Mouse (Mus musculus) myocyte (in vitro differentiated cells): Measurements from ENCODE around the gene Tmem95.

ENCODE experiments used
- E2F4 ChIP-seq: IDR thresholded peaks from one replicate; pipeline ENCODE4 v1.6.1; 2011; ENCODE audit warnings: mild to moderate bottlenecking, control low read depth, moderate library complexity; ENCODE audit not compliant: insufficient read depth
- POLR2A ChIP-seq: IDR thresholded peaks from one replicate; pipeline ENCODE4 v1.6.1; 2011; ENCODE audit warnings: low read depth, mild to moderate bottlenecking, control low read depth, moderate library complexity; ENCODE audit not compliant: insufficient read length
- POLR2AphosphoS2 ChIP-seq: IDR thresholded peaks from one replicate; pipeline ENCODE4 v1.6.1; 2011; ENCODE audit warnings: low read depth, control low read depth; ENCODE audit not compliant: insufficient read length
- USF1 ChIP-seq: IDR thresholded peaks from one replicate; pipeline ENCODE4 v1.6.1; 2011; ENCODE audit warnings: low read depth, mild to moderate bottlenecking, control low read depth, moderate library complexity

GRCm38 (mm10) chr11:69878952-69879351 lies 1.1 kb upstream of the Tmem95 start:
- TF ChIP-seq E2F4 (no peak), USF1 (no peak), POLR2A (no peak), POLR2AphosphoS2 (peak; percentile 13)
